Mouse (Mus musculus): ENCODE results near the gene Flvcr1.

DNA sequence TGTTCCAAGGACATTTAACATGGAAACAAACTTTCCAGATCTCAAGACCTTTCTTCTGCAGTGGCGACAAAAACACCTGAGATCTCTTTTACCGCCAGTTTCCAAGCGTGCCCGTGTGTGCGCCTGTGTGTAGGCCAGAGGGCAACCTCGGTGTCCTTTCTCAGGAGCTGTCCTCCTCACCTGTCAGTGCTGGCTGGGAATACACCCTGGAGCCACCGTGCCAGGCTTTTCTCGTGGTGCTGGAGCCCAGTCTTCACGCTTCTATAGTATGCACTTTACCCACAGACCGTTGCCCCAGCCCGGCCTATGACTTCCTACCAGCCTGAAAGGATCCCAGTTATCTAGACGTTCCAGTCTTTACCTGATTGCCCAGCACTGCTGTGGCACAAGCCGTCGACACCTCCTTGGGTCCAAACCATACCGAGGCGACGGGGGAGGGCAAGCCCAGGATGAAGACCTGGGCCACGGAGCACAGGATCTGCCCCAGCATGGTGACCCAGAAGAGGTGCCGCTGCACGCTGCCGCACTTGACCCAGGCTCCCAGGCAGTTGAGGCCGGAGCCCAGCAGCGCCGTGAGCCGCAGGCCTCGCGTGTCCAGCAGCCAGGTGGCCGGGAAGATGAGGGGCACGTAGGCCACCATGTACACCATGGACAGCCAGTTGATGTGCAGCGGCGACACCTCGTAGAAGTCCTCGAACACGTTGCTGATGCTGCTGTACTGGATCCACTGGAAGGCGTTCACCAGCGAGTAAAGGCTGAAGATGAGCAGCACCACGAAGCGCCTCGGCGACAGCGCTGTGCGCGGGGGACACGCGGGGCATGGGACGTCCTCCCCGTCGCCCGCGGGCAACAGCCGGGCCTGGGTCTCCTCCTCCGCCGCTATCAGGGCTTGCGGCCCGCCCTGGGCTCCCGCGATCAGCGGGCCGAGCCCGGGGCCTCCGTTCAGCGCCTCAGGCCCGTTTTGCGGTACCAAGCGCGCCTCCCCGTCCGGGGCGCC lies 644 bp downstream of the Flvcr1 start:
- TF ChIP-seq POLR2A (IDR thresholded peaks at IDR 0.05; ENCODE audit: extremely low read depth, insufficient read depth, low read length) = no peak
- no peak for TF ChIP-seq CTCF (IDR thresholded peaks at IDR 0.05; ENCODE audit: low read depth, low read length)

All from liver, adult 2 months (tissue).